Mouse (Mus musculus) ES-E14 (cell line): ENCODE results near the gene Vps26b.

Experiments used
- CHD2 ChIP-seq: IDR thresholded peaks from 2 replicates; pipeline ENCODE4 v1.6.1; 2014; ENCODE audit warnings: mild to moderate bottlenecking, low read depth, low read length, inconsistent platforms
- HCFC1 ChIP-seq: IDR thresholded peaks from 2 replicates; pipeline ENCODE4 v1.6.1; 2012; ENCODE audit warnings: low read length, inconsistent platforms, borderline replicate concordance; ENCODE audit not compliant: insufficient read depth
- ZC3H11A ChIP-seq: IDR thresholded peaks from 2 replicates; pipeline ENCODE4 v1.6.1; 2012; ENCODE audit warnings: low read depth, mild to moderate bottlenecking, inconsistent platforms, low read length, borderline replicate concordance

DNA sequence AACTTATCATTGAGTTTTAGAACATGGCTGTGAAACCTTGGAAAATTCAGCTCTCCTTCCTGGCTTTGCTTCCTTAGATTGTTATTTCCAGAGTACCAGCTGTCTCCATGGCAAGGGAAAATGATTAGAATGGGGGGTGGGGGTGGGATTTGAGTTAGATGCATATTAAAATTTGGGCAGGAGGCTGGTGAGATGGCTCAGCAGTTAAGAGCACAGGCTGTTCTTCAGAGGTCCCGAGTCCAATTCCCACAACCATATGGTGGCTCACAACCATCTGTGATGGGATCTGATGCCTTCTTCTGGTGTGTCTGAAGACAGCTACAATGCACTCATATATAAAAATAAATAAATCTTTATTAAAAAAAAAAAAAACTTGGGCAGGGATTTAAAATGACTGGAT is 23.9 kb downstream of the Vps26b start:
- TF ChIP-seq ZC3H11A: no peak
- TF ChIP-seq CHD2: no peak
- no peak for TF ChIP-seq HCFC1
